Mouse (Mus musculus) thymus, adult 2 months (tissue): ENCODE measurements around the gene Maged1. TPM values are rescaled to one million over a fixed set of nuclear protein-coding genes. Genes with fewer than 3 reads are reported as not detected.

Experiments used
- DNase-seq: peaks from one replicate; pipeline ENCODE4 v3.0.0; 2021
- H3K27ac ChIP-seq: fragments of 200-500 bp; 2 replicates; pipeline ENCODE4 v1.5.1; 2012; ENCODE audit warnings: low read length, control low read depth; ENCODE audit not compliant: control insufficient read depth, insufficient read depth
- H3K27me3 ChIP-seq: fragments of 200-500 bp; 2 replicates; pipeline ENCODE4 v1.6.1; 2012; ENCODE audit warnings: mild to moderate bottlenecking, low read length, moderate library complexity, mixed read lengths; ENCODE audit not compliant: control insufficient read depth, insufficient read depth
- H3K36me3 ChIP-seq: fragments of 200-500 bp; 2 replicates; pipeline ENCODE4 v1.6.1; 2012; ENCODE audit warnings: mild to moderate bottlenecking, low read length, moderate library complexity; ENCODE audit not compliant: control insufficient read depth, insufficient read depth
- H3K4me1 ChIP-seq: fragments of 200-500 bp; replicated peaks from 2 replicates; pipeline ENCODE4 v1.6.1; 2012; ENCODE audit warnings: low read length; ENCODE audit not compliant: control insufficient read depth, insufficient read depth
- H3K4me3 ChIP-seq: fragments of 200-500 bp; 2 replicates; pipeline ENCODE4 v1.5.1; 2012; ENCODE audit warnings: mild to moderate bottlenecking, low read length, control low read depth, moderate library complexity; ENCODE audit not compliant: control insufficient read depth, insufficient read depth
- CTCF ChIP-seq: fragments of 200-500 bp; IDR thresholded peaks from 2 replicates; pipeline ENCODE4 v1.5.1; 2012; ENCODE audit warnings: mild to moderate bottlenecking, control low read depth, low read length, moderate library complexity, borderline replicate concordance; ENCODE audit not compliant: control insufficient read depth, poor library complexity, insufficient read depth; ENCODE audit errors: extremely low read depth
- POLR2A ChIP-seq: fragments of 200-500 bp; IDR thresholded peaks from 2 replicates; pipeline ENCODE4 v1.6.1; 2012; ENCODE audit warnings: mild to moderate bottlenecking, low read length, control low read depth, moderate library complexity; ENCODE audit not compliant: control insufficient read depth, poor library complexity, insufficient read depth; ENCODE audit errors: extremely low read depth
- WGBS: fragments of 180-500 bp; shearing (Covaris S2); methylation state at CpG from one replicate; pipeline ENCODE4 v1.1.7; 2018; 5-methylcytosine and 5-hydroxymethylcytosine counted together
- polyA plus RNA-seq: library from polyadenylated mRNA; depleted of rRNA; stranded (reverse); fragments of >200 nt; gene quantifications from 2 replicates; pipeline ENCODE4 v1.2.3, GENCODE M21; 2012; rRNA removed

The Maged1 gene
- polyA plus RNA-seq, 1 experiment = 66.1 TPM

DNA sequence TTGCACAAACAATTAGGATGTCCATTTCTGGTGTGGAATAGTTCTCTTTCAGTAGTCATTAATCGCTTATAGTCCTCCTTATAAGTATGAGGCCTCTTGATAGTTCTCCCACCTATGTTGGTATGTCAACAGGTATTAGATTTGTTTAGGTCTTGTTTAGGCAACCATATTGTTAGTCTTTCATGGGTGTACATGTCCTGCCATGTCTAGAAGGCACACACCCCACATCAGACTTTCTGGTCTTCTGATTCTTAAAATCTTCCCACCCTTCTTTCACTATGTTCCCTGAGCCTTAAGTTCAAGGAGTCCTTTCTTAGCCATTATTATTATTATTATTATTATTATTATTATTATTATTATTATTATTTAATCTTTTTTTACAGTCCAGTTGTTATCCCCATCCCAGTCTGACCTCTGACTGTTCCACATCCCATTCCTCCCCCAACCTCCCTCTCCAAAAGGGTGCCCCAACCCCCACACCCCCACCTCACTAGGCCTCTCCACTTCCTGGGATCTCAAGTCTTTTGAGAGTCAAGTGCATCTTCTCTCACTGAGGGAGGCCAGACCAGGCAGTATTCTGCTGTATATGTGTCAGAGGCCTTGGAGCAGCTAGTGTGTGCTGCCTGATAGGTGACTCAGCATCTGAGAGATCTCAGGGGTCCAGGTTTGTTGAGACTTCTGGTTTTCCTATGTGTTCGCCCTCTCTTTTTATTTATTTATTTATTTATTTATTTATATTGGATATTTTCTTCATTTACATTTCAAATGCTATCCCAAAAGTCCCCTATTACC lies 55.7 kb downstream of the Maged1 start:
- no peaks in the 10 kb centered on the region for H3K27me3 ChIP-seq
- DNase-seq = no peak
- no peaks in the 10 kb centered on the region for H3K4me1 ChIP-seq
- no peak overlapping the region for H3K27ac ChIP-seq
- WGBS = 96% methylated on average over 2 of the region's 2 CpGs
- no peak overlapping the region for H3K4me3 ChIP-seq
- no peak for TF ChIP-seq CTCF
- TF ChIP-seq POLR2A = no peak
- H3K36me3 ChIP-seq = no peaks in the 10 kb centered on the region

Other genes with a start within 250 kb of the Maged1 start
- 0.03 and 0.22 TPM in 2 replicates for gene Fam90a1b, start 175.4 kb downstream of the Maged1 start, polyA plus RNA-seq
- 6.9 TPM in 2 replicates for gene Apoo, start 175.0 kb downstream of the Maged1 start, polyA plus RNA-seq
- 0.61 and 0.88 TPM in 2 replicates for gene Gspt2, start 93.9 kb upstream of the Maged1 start, polyA plus RNA-seq
- gene Zxdb, start 182.4 kb upstream of the Maged1 start, polyA plus RNA-seq = 3.7 and 4.1 TPM in 2 replicates